Mouse (Mus musculus) cerebellum, postnatal 36 days (tissue): ENCODE data around the gene Galc.

ENCODE experiments used
- DNase-seq, 2 experiments: peaks; one replicate each; pipeline ENCODE4 v3.0.0; 2021 to 2022; ENCODE audit warnings: mixed read lengths in 2 of 2

The Galc gene

DNA sequence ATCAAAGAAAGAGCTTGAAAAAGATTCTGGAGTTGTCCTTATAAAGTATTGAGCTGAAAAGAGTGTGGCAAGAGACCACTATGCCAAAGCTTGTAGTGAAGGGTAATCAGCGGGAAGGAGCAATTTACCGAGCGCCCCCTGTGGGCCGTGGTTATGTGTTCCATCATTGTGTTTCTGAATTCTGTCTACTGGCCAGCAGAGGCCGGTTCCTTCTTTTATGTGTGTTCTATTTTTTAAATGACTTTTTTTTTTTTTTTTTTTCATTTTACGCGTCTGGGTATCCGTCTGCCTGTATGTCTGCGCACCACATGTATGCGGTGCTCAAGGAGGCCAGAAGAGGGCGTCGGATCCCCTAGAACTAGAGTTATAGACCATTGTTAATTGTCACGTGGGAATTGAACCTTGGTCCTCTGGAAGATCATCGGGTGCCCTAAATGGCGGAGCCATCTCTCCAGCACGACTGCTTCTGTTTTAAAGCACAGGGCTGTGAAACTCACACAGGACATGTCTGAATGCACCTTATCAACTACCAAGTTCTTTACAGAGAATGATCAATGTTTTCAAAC, 78.9 kb downstream of the Galc start:
- DNase-seq, result no peak

DNA sequence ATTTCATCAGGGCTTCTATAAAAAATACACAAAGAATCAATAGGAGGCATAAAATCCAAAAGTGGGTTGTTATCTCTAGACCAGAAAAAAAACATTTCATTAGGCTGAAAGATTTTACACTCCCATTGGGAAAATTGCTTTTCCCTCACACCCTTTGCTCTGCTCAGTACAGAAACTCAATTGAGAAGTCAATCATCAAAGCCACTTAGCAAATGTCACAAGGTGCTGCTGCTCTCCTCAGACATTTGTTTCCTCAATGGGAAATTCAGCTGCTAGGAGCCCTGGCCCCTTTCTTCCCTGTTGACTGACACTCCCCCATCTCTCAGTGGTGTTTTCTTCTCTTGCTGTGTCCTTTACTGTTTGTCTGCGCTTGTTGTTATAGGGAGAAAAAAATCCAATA, 79.8 kb downstream of the Galc start:
- DNase-seq, result no peak

DNA sequence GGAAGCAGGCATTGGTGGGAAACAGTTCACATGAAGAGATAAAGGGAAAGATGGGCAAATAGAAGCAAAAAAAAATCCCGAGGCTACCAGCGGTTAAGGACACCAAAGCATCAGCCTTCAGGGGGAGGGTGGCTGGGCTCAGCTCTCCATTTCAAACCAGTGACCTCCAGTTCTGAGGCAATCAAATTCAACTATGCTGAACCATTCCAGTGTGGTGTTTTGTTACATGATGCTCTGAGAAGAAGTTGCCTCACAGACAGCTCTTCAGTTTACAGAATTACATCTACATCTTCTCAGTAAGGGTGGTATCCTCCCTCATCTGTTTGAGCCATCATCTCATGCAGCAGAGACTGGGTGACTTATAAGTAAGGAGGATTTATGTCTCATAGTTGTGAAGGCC, 82.6 kb downstream of the Galc start:
- no peak for DNase-seq

DNA sequence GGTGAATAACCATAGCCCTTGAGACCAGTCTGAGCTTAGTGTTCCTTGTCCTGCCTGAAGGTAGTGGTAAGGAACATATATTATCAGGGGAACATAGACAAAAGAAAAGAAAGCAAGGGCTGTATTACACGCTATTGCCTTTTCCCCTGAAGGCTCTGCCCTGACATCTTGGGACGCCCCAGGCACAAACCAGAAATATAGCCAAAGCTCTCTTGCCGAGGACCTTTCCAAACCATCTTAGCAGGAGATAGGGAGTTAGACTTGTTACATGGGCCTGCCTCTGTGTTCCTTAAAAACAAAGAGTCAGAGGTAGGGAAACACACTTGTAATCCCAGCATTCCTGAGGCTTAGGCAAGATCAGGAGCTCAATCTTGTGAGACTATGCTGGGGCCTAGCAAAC, 97.4 kb downstream of the Galc start:
- DNase-seq, result no peak

DNA sequence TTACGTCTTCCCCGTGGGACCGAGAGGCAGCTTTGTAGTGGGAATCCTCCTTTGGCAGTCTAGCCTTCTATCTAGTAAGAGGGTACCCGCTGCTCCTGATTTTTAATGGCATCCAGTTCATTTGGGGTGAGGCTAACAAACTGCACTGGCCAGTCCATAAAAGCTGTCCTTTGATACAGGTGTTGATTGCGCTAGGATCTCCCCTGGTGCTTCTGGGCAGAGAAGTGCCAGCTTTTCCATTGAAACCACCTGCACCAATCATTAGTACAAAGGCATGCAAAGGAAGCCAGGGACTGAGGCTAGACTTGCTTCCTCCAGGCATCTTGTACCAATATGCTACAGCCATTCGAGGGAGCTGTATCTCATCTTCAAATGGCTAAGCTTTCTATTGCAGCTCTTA, 98.4 kb downstream of the Galc start:
- DNase-seq, result no peak
